Mouse (Mus musculus) forebrain, postnatal 0 days (tissue): Measurements from ENCODE around the gene 1110017D15Rik. TPM values are rescaled to one million over a fixed set of nuclear protein-coding genes. Genes with fewer than 3 reads are reported as not detected.

ENCODE experiments used
- ATAC-seq: fragments of 200-750 bp; cut with Nextera tagmentation; 2 replicates; pipeline ENCODE4 v1.8.0; 2017; ENCODE audit warnings: mild to moderate bottlenecking, moderate library complexity
- DNase-seq: peaks from one replicate; pipeline ENCODE4 v3.0.0-alpha.2; 2015
- H3K27ac ChIP-seq: fragments of 300-500 bp; sonication (generic); 2 replicates; pipeline ENCODE4 v1.5.1; 2014; ENCODE audit warnings: low read depth, mild to moderate bottlenecking, antibody characterized with exemption, low read length, moderate library complexity, mixed read lengths
- H3K27me3 ChIP-seq: fragments of 300-500 bp; sonication (generic); 2 replicates; pipeline ENCODE4 v1.6.1; 2014; ENCODE audit warnings: mild to moderate bottlenecking, low read length, mixed read lengths; ENCODE audit not compliant: insufficient read depth
- H3K36me3 ChIP-seq: fragments of 300-500 bp; sonication (generic); 2 replicates; pipeline ENCODE4 v1.6.1; 2014; ENCODE audit warnings: mild to moderate bottlenecking, moderate library complexity; ENCODE audit not compliant: insufficient read depth
- H3K4me1 ChIP-seq: fragments of 300-500 bp; sonication (generic); 2 replicates; pipeline ENCODE4 v1.6.1; 2014; ENCODE audit warnings: antibody characterized with exemption; ENCODE audit not compliant: insufficient read depth
- H3K4me2 ChIP-seq: fragments of 300-500 bp; sonication (generic); 2 replicates; pipeline ENCODE4 v1.6.1; 2014; ENCODE audit warnings: low read depth, mild to moderate bottlenecking, moderate library complexity
- H3K4me3 ChIP-seq: fragments of 300-500 bp; sonication (generic); 2 replicates; pipeline ENCODE4 v1.5.1; 2014; ENCODE audit warnings: low read depth, low read length, mixed read lengths
- H3K9ac ChIP-seq: fragments of 300-500 bp; sonication (generic); 2 replicates; pipeline ENCODE4 v1.6.1; 2014; ENCODE audit warnings: mild to moderate bottlenecking
- H3K9me3 ChIP-seq: fragments of 300-500 bp; sonication (generic); 2 replicates; pipeline ENCODE4 v1.6.1; 2016; ENCODE audit warnings: low read length
- CTCF ChIP-seq: sonication (generic); IDR thresholded peaks from 2 replicates; pipeline ENCODE4 v1.5.1; 2016; ENCODE audit warnings: antibody characterized with exemption, control low read depth, low read depth
- WGBS: fragments of 180-500 bp; shearing (Covaris S2); extraction: QIAGEN DNeasy Blood & Tissue Kit; methylation state at CpG from one replicate; pipeline ENCODE4 v1.1.7; 2014; 5-methylcytosine and 5-hydroxymethylcytosine counted together
- polyA plus RNA-seq: library from polyadenylated mRNA; unstranded; fragments of >200 nt; fragmentation: Nextera tagmentation; extraction: Ambion mirVana; gene quantifications from 2 replicates; pipeline ENCODE4 v1.2.1, GENCODE M21; 2015
- total RNA-seq: library from RNA; depleted of rRNA; stranded (reverse); fragments of >200 nt; gene quantifications from 2 replicates; pipeline ENCODE4 v1.2.3, GENCODE M21; 2014

Gene 1110017D15Rik
- total and polyA plus RNA-seq, 2 experiments from 2014 or later, result 15.6 to 21.7 TPM

- H3K36me3 ChIP-seq, result no peaks in the 10 kb centered on the region
- DNase-seq (peak; percentile 70), ATAC-seq (no peak)
- peaks cover 4% of the 10 kb centered on the region; the same call in 1 of the 2 replicates for H3K27me3 ChIP-seq
- no peaks in the 10 kb centered on the region for H3K9me3 ChIP-seq
- H3K27ac ChIP-seq, result peak overlapping the region; percentile 74; the same call in 1 of the 2 replicates
- WGBS, result 16% methylated on average over 13 of the region's 13 CpGs
- H3K4me2 ChIP-seq, result peak overlapping the region; percentile 90
- 0 out of 2 replicates have a peak overlapping the region, but pooled peaks have one; percentile 74 for H3K9ac ChIP-seq
- H3K4me3 ChIP-seq, result no peak overlapping the region; the same call in 1 of the 2 replicates
- peak; percentile 72 for TF ChIP-seq CTCF
- H3K4me1 ChIP-seq, result 0 out of 2 replicates have a peak, but pooled peaks cover 7% of the 10 kb centered on the region
Observed at GRCm38 (mm10) chr4:41506156-41506555, 11.0 kb downstream of the 1110017D15Rik start.

DNA sequence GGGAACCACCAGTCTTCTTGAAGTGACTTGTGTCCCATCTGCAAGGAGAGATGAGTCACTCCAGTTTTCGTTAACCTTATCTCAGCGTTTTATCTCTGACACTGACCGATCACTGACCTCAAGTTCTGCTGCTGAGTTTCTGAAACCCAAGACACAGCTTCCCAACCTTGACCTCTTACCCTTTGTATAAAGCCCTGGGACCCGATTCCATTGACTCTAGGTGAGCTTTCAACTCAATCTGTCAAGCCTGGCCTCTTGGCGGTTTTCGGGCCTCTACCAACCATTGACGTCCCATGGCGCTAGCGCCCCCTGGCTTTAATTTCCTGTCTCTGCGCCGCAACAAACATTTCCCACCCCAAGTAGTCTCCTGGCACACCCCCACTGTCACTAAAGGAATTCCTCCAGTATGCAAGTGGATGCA, 12.0 kb downstream of the 1110017D15Rik start:
- WGBS, result 57% methylated on average over 11 of the region's 11 CpGs
- Histone ChIP-seq H3K27ac (no peak overlapping the region), H3K4me1 (0 out of 2 replicates have a peak, but pooled peaks cover 7% of the 10 kb centered on the region), H3K36me3 (no peaks in the 10 kb centered on the region), H3K9me3 (no peaks in the 10 kb centered on the region), H3K4me3 (no peak overlapping the region), H3K9ac (no peak overlapping the region), H3K4me2 (no peak overlapping the region), H3K27me3 (peaks cover 13% of the 10 kb centered on the region)
- ATAC-seq (no peak), DNase-seq (no peak)
- TF ChIP-seq CTCF, result peak; percentile 38

GRCm38 (mm10) chr4:41504325-41504724, 12.8 kb downstream of the 1110017D15Rik start:
- Histone ChIP-seq H3K9ac (no peak overlapping the region), H3K4me1 (0 out of 2 replicates have a peak, but pooled peaks cover 7% of the 10 kb centered on the region), H3K4me2 (no peak overlapping the region), H3K4me3 (no peak overlapping the region), H3K27ac (no peak overlapping the region), H3K36me3 (no peaks in the 10 kb centered on the region), H3K27me3 (peaks cover 21% of the 10 kb centered on the region), H3K9me3 (no peaks in the 10 kb centered on the region)
- TF ChIP-seq CTCF, result peak; percentile 53
- DNase-seq (no peak), ATAC-seq (no peak)
- WGBS, result 74% methylated on average over 5 of the region's 5 CpGs

- peak; percentile 24; the same call in 1 of the 2 replicates for TF ChIP-seq CTCF
- ATAC-seq, result peak; percentile 80
- Histone ChIP-seq H3K27me3 (peaks cover 26% of the 10 kb centered on the region), H3K4me1 (0 out of 2 replicates have a peak, but pooled peaks cover 7% of the 10 kb centered on the region), H3K27ac (no peak within 1 kb of the TSS), H3K9me3 (no peaks in the 10 kb centered on the region), H3K36me3 (no peaks in the 10 kb centered on the region), H3K4me2 (peak within 1 kb of the TSS; percentile 56), H3K4me3 (peak within 1 kb of the TSS; percentile 33), H3K9ac (peak within 1 kb of the TSS; percentile 35)
- peak; percentile 91 for DNase-seq
- WGBS, result 2% methylated on average over 18 of the region's 18 CpGs
Observed at GRCm38 (mm10) chr4:41502986-41503412, 14.1 kb downstream of the 1110017D15Rik start, which contains the start of gene AI464131. Gene AI464131, minus strand, starts transcription at chr4:41503076.

GRCm38 (mm10) chr4:41502171-41502940, 14.8 kb downstream of the 1110017D15Rik start:
- H3K9me3 ChIP-seq, result no peaks in the 10 kb centered on the region
- H3K36me3 ChIP-seq, result no peaks in the 10 kb centered on the region
- H3K9ac ChIP-seq, result peak overlapping the region; percentile 35
- H3K4me3 ChIP-seq, result peak overlapping the region; percentile 33
- 0 out of 2 replicates have a peak, but pooled peaks cover 9% of the 10 kb centered on the region for H3K4me1 ChIP-seq
- H3K27ac ChIP-seq, result no peak overlapping the region
- peak overlapping the region; percentile 56 for H3K4me2 ChIP-seq
- no peak for TF ChIP-seq CTCF
- WGBS, result 11% methylated on average over 20 of the region's 20 CpGs
- peak; percentile 1; the same call in 1 of the 2 replicates for ATAC-seq
- peaks cover 27% of the 10 kb centered on the region for H3K27me3 ChIP-seq
- no peak for DNase-seq

GRCm38 (mm10) chr4:41500787-41501186, 16.3 kb downstream of the 1110017D15Rik start:
- H3K36me3 ChIP-seq, result no peaks in the 10 kb centered on the region
- H3K4me3 ChIP-seq, result no peak overlapping the region
- peaks cover 32% of the 10 kb centered on the region for H3K27me3 ChIP-seq
- 0 out of 2 replicates have a peak, but pooled peaks cover 9% of the 10 kb centered on the region for H3K4me1 ChIP-seq
- TF ChIP-seq CTCF, result no peak
- 87% methylated on average over 4 of the region's 4 CpGs for WGBS
- no peak overlapping the region for H3K27ac ChIP-seq
- H3K4me2 ChIP-seq, result no peak overlapping the region
- no peak overlapping the region for H3K9ac ChIP-seq
- H3K9me3 ChIP-seq, result no peaks in the 10 kb centered on the region
- ATAC-seq (no peak), DNase-seq (no peak)

DNA sequence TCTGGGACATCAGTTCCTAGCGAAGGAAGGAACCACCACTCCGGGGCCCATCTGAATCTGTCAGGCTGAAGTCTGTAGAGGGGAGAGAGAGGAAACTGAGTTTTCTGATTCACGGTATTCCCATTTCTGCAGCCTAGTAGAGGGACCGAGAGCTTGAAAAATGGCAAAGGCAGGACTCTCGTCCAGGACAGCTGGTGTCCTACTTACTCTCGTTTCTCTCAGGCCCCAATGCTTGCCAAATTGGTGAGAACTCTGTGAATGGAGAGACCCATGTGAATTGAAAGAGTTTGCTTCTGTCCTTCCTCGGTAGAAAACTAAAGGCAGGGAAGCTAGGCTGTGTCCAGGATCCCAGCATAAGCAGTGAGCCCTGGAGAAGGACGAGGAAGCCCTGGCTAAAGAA, 17.5 kb downstream of the 1110017D15Rik start:
- Histone ChIP-seq H3K4me2 (no peak overlapping the region), H3K4me1 (0 out of 2 replicates have a peak, but pooled peaks cover 9% of the 10 kb centered on the region), H3K36me3 (no peaks in the 10 kb centered on the region), H3K4me3 (no peak overlapping the region), H3K27ac (no peak overlapping the region), H3K27me3 (peaks cover 32% of the 10 kb centered on the region), H3K9ac (no peak overlapping the region), H3K9me3 (no peaks in the 10 kb centered on the region)
- no peak for TF ChIP-seq CTCF
- no peak for DNase-seq
- WGBS, result 60% methylated on average over 8 of the region's 8 CpGs
- no peak for ATAC-seq
